Mouse (Mus musculus) embryonic stem cell, embryonic (primary cell): ENCODE measurements around the gene Tex9.

ENCODE experiments used
- CTCF ChIA-PET, 4 experiments: fragments of 300-600 bp in 2 of 4; fragments of 350-600 bp in 2 of 4; sonication (Branson Sonifier 250); formaldehyde crosslinking; loops; one replicate each; lab custom pipeline; 2022; ENCODE audit warnings: inconsistent platforms in 2 of 4; lab: Charles Lee
- POLR2A ChIA-PET, 4 experiments: fragments of 300-600 bp in 2 of 4; fragments of 350-600 bp in 2 of 4; sonication (Branson Sonifier 250); formaldehyde crosslinking; loops; one replicate each; lab custom pipeline; 2022; ENCODE audit warnings: antibody characterized with exemption in 4 of 4, inconsistent platforms in 1 of 4; lab: Charles Lee

Gene Tex9

DNA sequence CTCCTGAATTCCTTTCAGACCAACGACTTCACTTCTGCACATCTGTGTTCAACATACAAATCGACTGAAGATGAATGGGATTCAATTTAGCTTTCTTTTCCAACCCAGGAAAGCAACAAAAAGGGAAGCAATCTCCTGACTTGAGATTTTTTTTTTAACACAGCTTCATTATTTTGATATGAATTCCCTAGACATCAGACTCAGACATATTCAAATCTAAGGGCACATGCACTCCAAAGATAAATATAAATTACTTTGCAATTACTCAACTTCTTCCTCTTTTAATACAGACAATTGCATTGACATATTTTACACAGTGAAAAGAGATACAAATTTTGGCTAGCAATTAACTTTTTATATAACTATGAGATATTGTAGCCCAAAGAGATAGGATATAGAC lies 4.7 kb upstream of the Tex9 start:
- POLR2A ChIA-PET, result interaction anchor here in 1 of 4 experiments (0.6 to 2.8 kb wide), 3 partner anchors 17 to 282 kb away, joined by 3 to 16 read pairs (median 3); no protein-coding TSS in a partner anchor
- CTCF ChIA-PET, result no interaction called here

DNA sequence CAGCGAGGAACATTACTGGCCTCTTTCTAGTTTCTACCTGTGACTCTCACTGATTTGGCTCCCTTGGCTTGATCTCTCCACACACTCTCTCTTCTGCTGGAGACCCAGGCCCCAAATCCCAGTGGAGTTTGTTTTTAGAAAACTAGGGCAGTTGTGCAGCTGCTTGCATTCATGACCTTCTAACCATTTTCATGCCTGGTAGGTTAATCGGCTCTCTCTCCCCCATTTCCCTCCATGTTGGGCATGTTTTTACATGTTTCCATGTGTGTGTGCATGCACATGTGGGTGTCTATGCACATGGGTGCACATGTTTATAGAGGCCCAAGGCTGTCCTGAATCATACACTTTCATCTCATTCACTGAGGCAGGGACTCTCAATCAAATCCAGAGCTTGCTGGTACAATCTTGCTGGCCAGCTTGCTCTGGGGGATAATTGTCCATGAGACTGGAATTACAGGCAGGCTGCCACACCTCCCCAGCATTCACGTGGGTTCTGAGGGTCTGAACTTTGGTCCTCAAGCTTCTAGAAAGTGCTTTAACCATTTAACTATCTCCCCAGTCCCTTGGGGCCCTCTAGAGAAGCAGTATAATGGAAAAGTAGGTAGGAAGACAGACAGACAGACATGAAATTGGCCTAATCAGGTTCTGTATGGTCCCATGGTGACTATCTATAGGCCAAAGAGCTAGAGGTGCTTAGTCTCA lies 2.1 kb upstream of the Tex9 start:
- POLR2A ChIA-PET, result interaction anchor here in 3 of 4 experiments (0.7 to 4.1 kb wide), 9 partner anchors 11 to 146 kb away, joined by 3 to 24 read pairs (median 4); partner anchors contain the start of gene Rfx7 (in 1 of the 3)
- CTCF ChIA-PET, result interaction anchor here in 2 of 4 experiments (1.0 to 1.1 kb wide), 3 partner anchors 37 kb away, joined by 4 to 5 read pairs (median 5); no protein-coding TSS in a partner anchor

DNA sequence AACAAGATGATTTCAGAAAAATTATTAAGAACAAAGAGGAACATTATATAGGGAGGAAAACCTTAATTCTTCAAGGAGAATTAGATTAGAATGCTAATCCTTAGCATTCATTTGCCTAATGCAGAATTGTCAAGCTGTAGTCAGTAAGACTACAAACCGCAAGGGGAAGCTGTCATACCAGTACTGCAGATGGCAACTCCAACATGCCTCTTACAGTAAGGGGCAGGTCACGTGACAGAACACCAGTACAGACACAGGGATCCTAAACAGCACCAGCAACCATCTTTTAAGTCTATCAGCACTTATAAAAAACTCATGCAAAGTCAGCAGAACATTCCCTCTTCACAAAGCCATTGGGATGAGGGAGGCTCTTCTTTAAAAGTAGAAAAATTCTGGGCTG lies 1.5 kb upstream of the Tex9 start:
- POLR2A ChIA-PET, result interaction anchor here in 3 of 4 experiments (0.7 to 4.1 kb wide), 9 partner anchors 12 to 155 kb away, joined by 3 to 24 read pairs (median 4); no protein-coding TSS in a partner anchor
- CTCF ChIA-PET, result interaction anchor here in 1 of 4 experiments (1.1 kb wide), 1 partner anchor 38 kb away, joined by 5 read pairs; no protein-coding TSS in a partner anchor

DNA sequence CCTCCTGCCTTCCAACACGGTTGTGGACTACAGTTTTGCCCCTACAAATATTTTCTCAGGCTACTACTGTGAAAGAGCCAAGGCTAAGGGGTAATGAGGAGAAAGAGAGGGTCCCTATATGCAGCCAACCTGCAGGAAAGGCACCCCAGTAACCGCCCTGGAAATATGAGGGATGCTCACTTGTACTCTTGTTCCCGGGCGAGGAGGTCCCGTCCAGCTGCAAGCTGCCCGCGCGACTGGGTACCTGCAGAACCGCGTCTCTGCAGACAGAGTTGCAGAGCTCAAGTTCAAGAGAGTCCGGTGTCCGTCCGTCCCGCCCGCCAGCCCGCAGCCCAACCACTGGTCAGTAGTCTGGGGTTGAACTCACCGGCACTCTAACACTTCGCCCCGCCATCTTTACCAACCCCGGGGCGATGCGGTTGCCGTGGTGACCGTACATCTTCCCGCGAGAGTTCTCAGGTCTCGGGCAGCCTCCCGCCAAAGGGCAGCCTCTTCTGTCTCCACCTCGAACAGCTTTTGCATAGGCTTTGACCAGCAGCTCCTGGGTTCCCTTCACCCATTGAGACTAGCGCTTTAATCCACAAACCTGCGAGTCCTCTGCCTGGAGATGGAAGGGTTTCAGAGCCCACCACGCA lies 336 bp downstream of the Tex9 start:
- ChIA-PET POLR2A (interaction anchor here (0.6 to 4.1 kb wide), 17 partner anchors 9 to 380 kb away, joined by 3 to 24 read pairs (median 3); partner anchors contain the start of genes Rfx7 (in 3 of the 4) and Tcf12 (in 1 of the 4)), CTCF (interaction anchor here in 1 of 4 experiments (2.4 kb wide), 1 partner anchor 12 kb away, joined by 4 read pairs; no protein-coding TSS in a partner anchor)

DNA sequence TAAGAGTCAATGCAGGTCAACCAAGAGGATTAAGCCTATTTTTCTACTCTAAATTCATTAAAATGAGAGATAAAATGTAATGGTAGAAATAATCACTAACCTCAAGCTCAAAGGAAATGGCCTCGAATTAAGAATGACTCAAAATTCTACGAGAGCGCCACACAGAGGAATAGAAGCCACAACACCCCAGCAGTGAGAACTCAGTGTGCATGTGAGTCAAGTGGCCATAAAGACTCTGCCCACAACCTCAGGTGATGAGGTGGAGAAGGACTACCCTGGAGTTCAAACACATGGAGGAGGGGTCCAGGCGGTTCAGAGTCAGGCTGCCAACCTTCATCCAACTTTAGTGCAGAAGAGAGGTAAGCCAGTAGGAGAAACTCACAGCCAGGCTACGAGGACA lies 2.9 kb downstream of the Tex9 start:
- ChIA-PET POLR2A (interaction anchor here in 1 of 4 experiments (1.3 kb wide), 1 partner anchor 42 kb away, joined by 6 read pairs; no protein-coding TSS in a partner anchor), CTCF (no interaction called here)

DNA sequence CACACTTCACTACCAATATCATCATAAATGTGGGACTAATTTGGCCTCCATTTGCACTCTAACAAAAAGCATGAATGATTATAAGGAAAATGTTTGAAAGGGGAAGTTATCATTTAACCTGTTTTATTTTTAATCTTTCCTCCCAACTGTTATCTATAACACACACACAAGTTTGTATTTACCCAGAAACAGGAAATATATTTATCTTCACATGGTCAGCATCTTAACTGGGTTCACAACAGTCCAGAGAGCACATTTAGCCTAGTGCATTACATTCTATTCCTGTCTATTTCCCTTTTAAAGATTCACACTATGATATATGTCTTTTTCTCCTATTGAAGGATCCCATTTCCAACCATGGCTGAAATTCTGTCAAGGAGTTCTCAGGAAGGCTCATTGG lies 3.5 kb downstream of the Tex9 start:
- ChIA-PET CTCF (no interaction called here), POLR2A (interaction anchor here in 1 of 4 experiments (1.4 kb wide), 1 partner anchor 43 kb away, joined by 3 read pairs; the partner anchor contains the start of gene Rfx7)

DNA sequence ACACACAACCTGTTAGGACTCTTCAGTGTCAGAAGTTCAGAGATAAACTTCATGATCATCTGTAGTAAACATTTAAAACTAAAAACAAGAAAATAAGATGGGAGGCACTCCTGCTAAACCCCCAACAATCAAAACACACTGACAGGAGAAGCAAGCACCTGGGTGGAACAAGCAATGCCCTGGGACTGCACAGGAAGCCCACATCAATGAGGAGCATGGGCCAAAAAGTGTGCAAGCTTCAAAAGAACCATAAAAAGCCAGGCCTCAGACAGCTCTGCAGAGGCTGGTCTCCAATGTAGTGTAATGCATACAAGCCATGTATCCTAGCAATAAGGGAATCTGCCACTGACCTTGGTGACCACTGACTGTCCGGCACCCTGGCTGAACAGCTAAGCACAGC lies 12.7 kb downstream of the Tex9 start:
- ChIA-PET CTCF (interaction anchor here in 1 of 4 experiments (1.6 kb wide), 1 partner anchor 12 kb away, joined by 4 read pairs; the partner anchor contains the start of gene Tex9), POLR2A (interaction anchor here in 1 of 4 experiments (1.1 to 1.4 kb wide), 2 partner anchors 11 to 18 kb away, joined by 3 to 5 read pairs; no protein-coding TSS in a partner anchor)

DNA sequence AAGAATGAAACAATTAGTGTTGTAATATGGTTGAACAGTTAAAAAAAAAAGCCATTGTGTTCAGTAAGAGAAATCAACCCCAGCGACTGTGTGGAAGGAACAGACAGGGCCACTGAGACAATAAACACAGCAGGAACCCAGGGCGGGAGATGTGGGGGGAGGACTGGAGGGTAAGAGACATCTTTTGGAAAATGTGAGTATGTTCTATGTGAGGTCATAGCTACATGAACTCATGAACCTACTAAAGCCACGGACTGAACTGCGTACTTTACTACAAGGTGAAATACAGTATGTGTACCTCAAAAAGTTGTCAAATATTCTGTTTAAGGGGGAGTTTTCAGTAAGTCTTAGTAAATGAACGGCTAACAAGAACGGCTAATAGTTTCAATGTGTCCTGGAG lies 14.7 kb downstream of the Tex9 start:
- POLR2A ChIA-PET, result interaction anchor here in 2 of 4 experiments (0.7 to 1.6 kb wide), 5 partner anchors 13 to 824 kb away, joined by 3 to 4 read pairs (median 3); partner anchors contain the start of genes Rfx7 (in 1 of the 2) and Tex9 (in 1 of the 2)

DNA sequence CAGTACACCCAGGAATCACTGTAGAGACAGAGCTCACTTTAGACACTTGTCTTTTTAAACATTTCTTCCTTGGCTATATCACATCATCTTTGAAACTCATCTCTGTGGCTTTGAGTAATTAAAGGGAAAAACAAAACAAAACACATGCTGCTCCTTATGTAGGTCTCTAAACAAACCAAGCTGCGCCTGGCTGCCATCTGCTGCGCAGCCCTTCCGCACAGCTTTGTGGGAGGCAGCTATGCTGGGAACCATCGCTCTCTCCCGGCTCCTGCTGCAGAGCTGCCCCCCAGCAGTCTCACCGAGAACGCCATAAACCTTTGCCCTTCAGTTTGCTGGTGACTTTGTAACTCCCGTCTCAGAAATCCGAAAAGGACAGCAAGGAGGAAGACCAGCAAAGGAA lies 16.5 kb downstream of the Tex9 start:
- CTCF ChIA-PET, result interaction anchor here in 1 of 4 experiments (1.1 kb wide), 1 partner anchor 23 kb away, joined by 3 read pairs; no protein-coding TSS in a partner anchor
- POLR2A ChIA-PET, result interaction anchor here in 1 of 4 experiments (0.9 to 2.0 kb wide), 2 partner anchors 16 to 142 kb away, joined by 3 to 10 read pairs; partner anchors contain the start of gene Tex9

More for the DNA sequence above, 14.7 kb downstream of the Tex9 start:
- CTCF ChIA-PET, result no interaction called here

DNA sequence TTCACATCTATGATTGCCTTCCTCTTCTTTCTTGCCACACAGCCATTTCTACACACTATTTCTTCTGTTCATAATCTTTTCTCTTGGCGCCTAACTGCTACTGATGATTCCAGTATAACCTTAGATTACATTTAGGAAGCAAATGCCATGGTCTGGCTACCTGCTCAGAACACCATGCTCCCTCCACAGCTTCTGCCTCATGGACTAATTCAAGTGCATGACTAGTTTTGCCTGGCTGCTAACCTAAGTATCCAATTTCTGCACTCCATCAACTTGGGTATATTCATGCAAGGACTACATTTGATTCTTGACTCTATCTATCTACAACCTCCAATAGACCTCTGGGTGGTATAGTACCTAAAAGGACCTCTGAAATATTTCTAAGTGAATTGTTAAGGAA lies 22.2 kb downstream of the Tex9 start:
- POLR2A ChIA-PET, result no interaction called here
- CTCF ChIA-PET, result no interaction called here

DNA sequence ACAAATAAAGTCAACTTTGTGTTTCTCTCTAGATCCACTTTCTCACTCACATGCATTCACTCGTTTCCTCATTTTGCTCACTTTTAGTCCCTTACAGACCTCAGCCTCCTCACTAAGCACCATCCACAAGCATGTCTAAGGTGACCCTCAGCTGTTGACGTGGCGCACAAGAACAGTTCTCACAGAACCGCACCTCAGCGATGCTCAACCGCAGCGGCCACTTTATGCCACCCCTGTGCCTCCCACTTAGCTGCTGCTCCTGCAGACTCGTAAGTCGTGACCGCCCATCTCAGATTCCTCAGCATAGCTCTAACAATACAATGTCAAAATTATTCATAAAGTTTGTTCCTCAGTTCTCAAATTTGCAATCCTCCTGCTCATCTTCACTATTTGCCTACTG lies 23.4 kb downstream of the Tex9 start:
- ChIA-PET POLR2A (interaction anchor here in 2 of 4 experiments (0.9 to 1.7 kb wide), 5 partner anchors 11 to 193 kb away, joined by 3 to 5 read pairs (median 4); partner anchors contain the start of genes Mns1 (in 1 of the 2) and Nedd4 (in 1 of the 2)), CTCF (interaction anchor here in 3 of 4 experiments (0.5 to 1.5 kb wide), 8 partner anchors 10 to 1485 kb away, joined by 3 to 8 read pairs (median 4); no protein-coding TSS in a partner anchor)

DNA sequence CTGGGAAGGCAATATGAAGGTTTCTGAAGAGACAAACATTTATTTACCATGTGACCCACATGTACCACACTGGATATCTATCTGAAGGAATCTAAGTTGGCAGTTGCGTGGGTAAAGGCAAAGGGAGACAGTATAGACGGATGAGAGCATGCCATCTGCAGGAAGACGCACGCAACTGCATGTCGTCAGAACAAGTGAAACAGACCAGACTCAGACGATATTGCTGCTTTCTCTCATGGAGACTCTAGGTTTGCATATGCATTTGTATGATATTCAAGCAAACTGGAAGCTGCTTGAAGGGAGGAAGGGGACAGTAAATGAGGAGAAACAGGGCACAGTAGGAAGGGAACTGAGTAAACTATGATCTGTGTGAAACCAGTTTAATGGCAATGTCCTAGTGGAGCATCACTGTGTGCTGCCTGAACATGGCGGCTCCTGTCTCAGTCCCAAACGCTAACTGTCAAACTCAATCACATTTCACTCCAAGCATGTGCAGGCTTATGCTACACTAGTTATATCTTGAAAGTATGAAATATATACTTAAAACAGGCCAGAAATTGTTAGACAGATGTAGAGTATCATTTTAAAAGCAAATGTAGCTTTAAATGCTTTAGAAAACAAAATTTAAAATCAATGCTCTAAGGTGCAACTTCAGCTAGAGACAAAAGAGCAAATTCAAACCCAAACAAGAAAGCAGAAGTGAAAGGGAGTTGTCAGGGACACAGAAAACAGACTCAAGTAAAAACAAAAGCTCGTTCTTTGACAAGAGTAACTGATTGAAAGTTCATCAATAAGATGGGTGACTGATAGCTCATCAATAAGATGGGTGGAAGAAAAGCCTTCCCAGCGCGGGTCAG lies 24.2 kb downstream of the Tex9 start:
- CTCF ChIA-PET, result interaction anchor here in 3 of 4 experiments (0.5 to 1.5 kb wide), 6 partner anchors 9 to 1484 kb away, joined by 3 to 8 read pairs (median 4); no protein-coding TSS in a partner anchor
- POLR2A ChIA-PET, result interaction anchor here in 2 of 4 experiments (1.2 to 1.7 kb wide), 4 partner anchors 12 to 63 kb away, joined by 3 to 5 read pairs (median 4); partner anchors contain the start of gene Mns1 (in 1 of the 2)

DNA sequence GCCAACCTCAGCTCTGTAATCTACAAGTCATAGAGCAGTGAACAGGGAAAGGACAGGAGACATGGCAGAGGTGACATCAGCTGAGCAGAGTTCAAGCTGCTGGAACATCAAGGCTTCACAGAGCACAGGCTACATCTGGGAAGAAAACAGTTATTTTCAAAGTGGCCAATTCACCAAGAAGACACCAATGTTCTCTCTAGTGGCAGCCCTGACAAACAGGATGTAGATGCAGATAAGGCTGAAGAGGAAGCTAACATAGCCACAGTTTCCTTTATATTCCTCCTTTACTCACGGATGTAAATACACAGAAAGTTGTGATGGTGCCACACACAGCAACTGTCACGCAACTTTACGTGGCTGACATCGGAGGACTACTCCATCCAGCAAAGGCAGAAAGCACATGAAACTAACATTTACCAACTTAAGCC lies 26.2 kb downstream of the Tex9 start:
- POLR2A ChIA-PET, result interaction anchor here in 1 of 4 experiments (0.6 to 0.7 kb wide), 2 partner anchors 61 to 66 kb away, joined by 3 to 6 read pairs; partner anchors contain the start of gene Rfx7
- CTCF ChIA-PET, result interaction anchor here in 1 of 4 experiments (0.6 kb wide), 1 partner anchor 66 kb away, joined by 3 read pairs; the partner anchor contains the start of gene Rfx7

DNA sequence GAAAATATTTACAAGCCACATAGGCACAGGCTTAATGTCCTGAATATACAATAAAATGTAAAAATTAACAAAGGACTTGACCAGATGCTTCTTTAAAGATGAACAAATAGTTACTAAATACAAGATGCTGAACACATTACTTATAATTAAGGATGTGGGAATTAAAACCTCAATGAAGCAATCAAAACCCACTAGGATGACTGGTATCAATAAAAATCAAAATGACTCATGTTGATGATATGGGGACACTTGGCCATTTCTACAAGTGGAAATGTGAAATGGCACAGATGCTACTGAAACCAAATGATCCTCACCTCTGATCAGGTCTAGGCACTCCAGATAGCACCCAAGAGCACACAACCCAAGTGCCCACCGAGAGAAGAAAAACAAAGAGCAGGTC lies 27.2 kb downstream of the Tex9 start:
- CTCF ChIA-PET, result no interaction called here
- POLR2A ChIA-PET, result interaction anchor here in 2 of 4 experiments (0.6 to 0.7 kb wide), 2 partner anchors 26 to 67 kb away, joined by 3 to 13 read pairs; partner anchors contain the start of gene Rfx7 (in 1 of the 2)

DNA sequence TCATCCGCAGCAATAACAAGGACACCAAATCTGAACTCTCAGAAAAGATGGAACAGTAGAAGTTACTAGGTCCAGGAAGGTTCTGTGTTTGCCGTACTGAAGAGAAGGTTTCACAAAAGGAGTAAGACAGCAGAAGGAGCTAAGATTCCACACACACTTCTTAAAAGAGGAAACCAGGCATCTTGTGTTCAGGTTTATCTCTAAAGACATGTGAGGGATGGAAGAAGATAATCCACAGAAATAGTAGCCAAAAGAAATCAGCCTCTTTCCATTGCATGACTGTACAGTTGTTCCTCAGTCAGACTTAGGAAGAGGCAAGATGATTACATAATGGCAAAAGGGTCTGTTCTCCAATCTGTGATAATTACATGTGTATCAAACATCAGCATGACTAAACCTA lies 29.6 kb downstream of the Tex9 start:
- CTCF ChIA-PET, result interaction anchor here in 1 of 4 experiments (0.6 kb wide), 2 partner anchors 13 to 64 kb away, joined by 3 read pairs; no protein-coding TSS in a partner anchor
- POLR2A ChIA-PET, result interaction anchor here in 2 of 4 experiments (1.5 to 1.7 kb wide), 2 partner anchors 24 to 69 kb away, joined by 3 to 5 read pairs; partner anchors contain the start of gene Mns1 (in 1 of the 2)

DNA sequence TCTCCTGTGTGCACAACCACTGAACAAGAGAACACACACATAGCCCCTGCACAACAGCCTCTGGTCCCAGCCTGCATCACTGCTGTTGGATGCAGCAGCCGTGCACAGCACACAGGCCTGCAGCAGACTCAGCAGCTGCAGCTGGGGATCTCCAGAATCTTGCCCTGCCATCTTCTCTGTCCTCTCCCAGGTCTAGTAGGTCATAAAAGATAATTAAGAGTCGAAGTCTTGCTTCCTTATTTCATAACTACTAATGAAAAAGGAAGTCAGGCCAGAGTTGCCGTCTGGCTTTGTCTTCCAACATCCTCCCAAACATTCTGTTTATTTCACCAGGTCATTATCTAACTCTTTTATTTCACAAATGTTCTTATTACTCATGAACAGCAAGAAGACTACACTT lies 31.2 kb downstream of the Tex9 start:
- ChIA-PET POLR2A (no interaction called here), CTCF (no interaction called here)

DNA sequence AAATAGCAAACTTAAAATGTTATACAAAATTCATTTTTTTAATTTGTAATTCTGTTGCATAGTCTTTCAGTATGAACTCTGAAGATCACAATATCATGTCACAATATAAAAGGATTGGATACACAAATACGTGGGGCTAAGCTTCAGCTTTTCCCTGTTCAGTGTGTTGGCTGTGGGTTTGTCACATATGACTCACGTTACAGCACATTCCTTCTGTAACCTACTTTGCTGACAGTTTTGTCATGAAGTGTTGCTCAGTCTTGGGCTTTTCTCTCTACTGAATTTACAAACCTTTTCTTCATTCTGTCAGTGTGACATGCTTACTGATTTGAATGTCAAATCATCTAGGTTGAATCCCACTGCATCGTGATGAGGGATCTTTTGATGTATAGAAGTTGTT lies 32.3 kb downstream of the Tex9 start:
- POLR2A ChIA-PET, result interaction anchor here in 1 of 4 experiments (2.9 kb wide), 1 partner anchor 11 kb away, joined by 13 read pairs; no protein-coding TSS in a partner anchor
- CTCF ChIA-PET, result interaction anchor here in 2 of 4 experiments (0.5 to 1.7 kb wide), 3 partner anchors 8 to 291 kb away, joined by 3 to 4 read pairs (median 3); no protein-coding TSS in a partner anchor
